Mouse (Mus musculus) cortical plate, adult 2 months (tissue): ENCODE results near the gene Gcnt3. TPM values are rescaled to one million over a fixed set of nuclear protein-coding genes. Genes with fewer than 3 reads are reported as not detected.

ENCODE experiments used
- H3K27ac ChIP-seq: fragments of 200-500 bp; 2 replicates; pipeline ENCODE4 v1.5.1; 2012; ENCODE audit warnings: low read length, control low read depth, inconsistent platforms; ENCODE audit not compliant: insufficient read depth
- H3K4me1 ChIP-seq: fragments of 200-500 bp; 2 replicates; pipeline ENCODE4 v1.6.1; 2011; ENCODE audit warnings: low read length; ENCODE audit not compliant: control insufficient read depth, insufficient read depth
- H3K4me3 ChIP-seq: fragments of 200-500 bp; 2 replicates; pipeline ENCODE4 v1.5.1; 2011; ENCODE audit warnings: mild to moderate bottlenecking, low read length, control low read depth; ENCODE audit not compliant: insufficient read depth
- CTCF ChIP-seq: fragments of 200-500 bp; IDR thresholded peaks from 2 replicates; pipeline ENCODE4 v1.5.1; 2011; ENCODE audit warnings: mild to moderate bottlenecking, control low read depth, low read length; ENCODE audit not compliant: insufficient read depth; ENCODE audit errors: extremely low read depth
- POLR2A ChIP-seq: fragments of 200-500 bp; IDR thresholded peaks from 2 replicates; pipeline ENCODE4 v1.6.1; 2011; ENCODE audit warnings: mild to moderate bottlenecking, low read length, control low read depth; ENCODE audit not compliant: insufficient read depth; ENCODE audit errors: extremely low read depth
- polyA plus RNA-seq: library from polyadenylated mRNA; depleted of rRNA; stranded (reverse); fragments of >200 nt; gene quantifications from 2 replicates; pipeline ENCODE4 v1.2.3, GENCODE M21; 2012; rRNA removed

Gene Gcnt3
- not detected in 2 replicates for polyA plus RNA-seq

DNA sequence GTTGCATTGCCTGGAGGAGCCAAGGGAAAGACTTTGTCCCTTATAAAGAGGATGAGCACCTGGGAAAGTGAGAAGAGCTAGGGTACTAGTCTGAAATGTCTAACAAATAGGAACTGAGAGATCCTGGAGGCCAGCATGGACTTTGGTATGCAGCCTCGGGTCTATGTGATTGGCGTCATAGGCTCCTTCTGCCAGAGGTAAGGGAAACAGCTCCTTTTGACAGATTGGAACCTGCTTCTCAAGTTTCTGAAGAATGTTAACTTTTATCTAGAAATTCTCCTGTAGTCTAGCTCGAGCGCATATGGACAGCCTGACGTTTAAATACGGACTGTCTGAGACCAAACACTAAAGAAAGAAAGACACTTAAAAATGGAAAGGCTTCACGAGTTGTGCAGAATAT lies at the start of gene Gcnt3:
Gene Gcnt3 (minus strand): TSS at position 101 of the 400 bp plus-strand sequence.
- H3K4me3 ChIP-seq = no peak within 1 kb of the TSS
- H3K27ac ChIP-seq = no peak within 1 kb of the TSS
- TF ChIP-seq CTCF = no peak
- TF ChIP-seq POLR2A = no peak
- H3K4me1 ChIP-seq = no peaks in the 10 kb centered on the region

DNA sequence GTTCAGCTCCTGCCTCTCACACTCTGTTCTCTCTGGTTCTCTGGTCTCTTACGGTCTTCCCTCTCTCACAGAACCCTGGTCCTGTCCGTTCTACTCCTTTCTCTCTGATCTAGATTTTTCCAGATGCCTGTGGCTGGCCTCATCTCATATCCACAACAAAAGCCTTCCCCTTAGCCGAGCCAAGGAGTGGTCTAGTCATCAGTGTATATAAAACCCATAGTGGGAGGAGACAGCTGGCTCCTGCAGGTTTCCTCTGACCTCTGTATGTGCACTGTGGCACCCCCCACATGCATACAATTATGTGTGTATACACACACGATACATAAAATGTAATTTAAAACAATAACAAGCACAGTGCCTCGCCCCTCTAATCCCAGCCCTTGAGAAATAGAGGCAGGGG lies 49.5 kb upstream of the Gcnt3 start:
- TF ChIP-seq CTCF = no peak
- TF ChIP-seq POLR2A = no peak
- H3K4me3 ChIP-seq = no peak overlapping the region
- H3K4me1 ChIP-seq = peaks cover 5% of the 10 kb centered on the region
- no peak overlapping the region for H3K27ac ChIP-seq

DNA sequence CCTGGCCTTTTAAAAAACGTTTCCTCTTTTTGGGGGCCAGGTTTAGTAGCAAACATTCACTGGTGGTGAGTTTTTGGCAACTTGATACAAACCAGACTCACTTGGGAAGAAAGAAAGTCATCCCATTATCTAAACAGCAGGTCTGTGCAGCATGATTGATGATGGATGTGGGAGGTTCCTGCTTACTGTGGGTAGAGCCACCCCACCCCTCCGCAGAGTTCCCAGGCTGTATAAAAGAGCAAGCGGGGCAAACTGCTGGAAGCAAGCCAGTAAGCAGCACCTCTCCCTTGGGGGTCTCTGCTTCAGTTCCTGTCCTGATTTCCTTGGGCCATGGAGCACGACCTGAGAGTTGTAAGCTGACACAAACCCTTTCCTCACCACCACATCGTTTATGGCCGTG lies 48.2 kb upstream of the Gcnt3 start:
- TF ChIP-seq CTCF (no peak), POLR2A (no peak)
- Histone ChIP-seq H3K27ac (no peak overlapping the region), H3K4me3 (no peak overlapping the region), H3K4me1 (peaks cover 5% of the 10 kb centered on the region)

DNA sequence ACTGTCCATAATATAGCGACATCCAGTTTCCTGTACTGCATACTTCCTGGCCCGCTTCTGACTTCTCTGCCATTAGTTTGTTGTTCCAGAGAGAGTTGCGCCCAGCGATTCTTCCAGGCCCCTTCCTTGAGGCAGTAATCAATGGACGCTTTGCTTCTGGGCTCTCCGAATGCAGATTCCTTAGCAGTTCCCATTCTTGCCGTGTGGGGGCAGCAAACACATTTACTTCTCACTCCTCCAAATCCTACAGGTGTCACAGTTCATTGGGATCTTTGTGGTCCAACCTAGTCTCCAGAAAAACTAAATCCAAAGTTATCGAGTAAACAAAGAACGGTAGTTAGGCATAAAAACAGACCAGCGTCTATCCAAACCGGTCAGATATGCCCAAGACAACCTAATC lies 46.2 kb upstream of the Gcnt3 start:
- H3K4me3 ChIP-seq = no peak overlapping the region

DNA sequence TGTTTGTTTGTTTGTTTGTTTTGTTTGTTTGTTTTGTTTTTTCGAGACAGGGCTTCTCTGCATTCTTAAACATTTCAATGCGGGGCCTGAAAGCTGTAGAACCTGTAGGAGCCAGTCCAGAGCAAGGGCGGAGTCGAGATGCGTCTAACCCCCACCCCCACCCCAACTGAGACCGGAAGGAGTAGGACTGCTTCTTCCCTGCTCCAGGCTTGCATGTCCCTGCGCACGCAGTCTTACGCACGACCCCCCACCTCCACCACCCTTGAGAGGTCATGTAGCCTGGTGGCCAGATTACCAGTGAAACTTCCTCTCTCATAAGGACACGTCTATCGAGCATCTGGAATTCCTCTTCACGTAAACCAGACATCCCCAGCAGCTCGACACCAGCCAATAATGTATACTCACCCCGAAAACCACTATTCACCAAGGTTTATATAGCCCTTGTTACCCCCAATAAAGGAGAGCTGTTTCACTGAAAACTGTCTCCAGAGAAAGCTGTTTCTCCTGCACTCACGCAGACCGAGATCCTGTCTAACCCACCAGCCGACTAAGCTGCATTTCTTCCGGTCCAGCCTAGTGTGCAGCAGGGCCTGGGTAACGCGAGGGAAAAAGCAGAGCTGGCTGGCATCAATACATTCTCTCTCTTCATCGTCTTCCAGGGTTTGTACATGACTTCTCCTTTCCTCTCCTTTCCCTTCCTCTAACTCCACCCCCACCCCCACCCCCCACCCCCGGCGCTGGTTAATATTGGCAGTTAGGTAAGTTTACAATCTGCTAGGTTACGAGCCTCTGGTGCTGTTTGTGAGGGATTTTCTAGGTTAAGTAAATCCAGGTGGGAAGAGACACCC lies 44.7 kb upstream of the Gcnt3 start:
- TF ChIP-seq CTCF (no peak), POLR2A (no peak)

More for the DNA sequence above, 46.2 kb upstream of the Gcnt3 start:
- TF ChIP-seq CTCF (peak; percentile 73), POLR2A (no peak)
- no peak overlapping the region for H3K27ac ChIP-seq
- H3K4me1 ChIP-seq = peaks cover 5% of the 10 kb centered on the region

DNA sequence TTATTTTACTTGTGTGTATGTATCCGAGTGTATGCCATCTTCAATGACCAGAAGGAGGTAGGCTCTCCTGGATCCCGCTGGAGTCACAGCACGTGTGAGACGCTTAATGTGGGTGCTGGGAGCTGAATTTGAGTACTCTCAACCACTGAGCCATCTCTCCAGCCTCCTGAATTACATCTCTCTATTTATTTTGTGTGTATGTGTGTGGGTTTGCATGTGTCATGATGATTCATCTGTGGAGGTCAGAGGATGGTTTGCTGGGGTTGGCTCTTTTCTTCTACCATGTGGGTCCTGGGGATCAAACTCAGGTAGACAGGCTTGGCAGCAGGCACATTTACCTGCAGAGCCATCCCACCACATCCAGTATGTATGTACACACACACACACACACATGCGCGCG lies 43.9 kb upstream of the Gcnt3 start:
- Histone ChIP-seq H3K27ac (no peak overlapping the region), H3K4me3 (no peak overlapping the region), H3K4me1 (no peaks in the 10 kb centered on the region)
- TF ChIP-seq CTCF = no peak
- no peak for TF ChIP-seq POLR2A

More for the DNA sequence above, 44.7 kb upstream of the Gcnt3 start:
- no peak overlapping the region for H3K4me3 ChIP-seq
- no peaks in the 10 kb centered on the region for H3K4me1 ChIP-seq
- no peak overlapping the region for H3K27ac ChIP-seq

DNA sequence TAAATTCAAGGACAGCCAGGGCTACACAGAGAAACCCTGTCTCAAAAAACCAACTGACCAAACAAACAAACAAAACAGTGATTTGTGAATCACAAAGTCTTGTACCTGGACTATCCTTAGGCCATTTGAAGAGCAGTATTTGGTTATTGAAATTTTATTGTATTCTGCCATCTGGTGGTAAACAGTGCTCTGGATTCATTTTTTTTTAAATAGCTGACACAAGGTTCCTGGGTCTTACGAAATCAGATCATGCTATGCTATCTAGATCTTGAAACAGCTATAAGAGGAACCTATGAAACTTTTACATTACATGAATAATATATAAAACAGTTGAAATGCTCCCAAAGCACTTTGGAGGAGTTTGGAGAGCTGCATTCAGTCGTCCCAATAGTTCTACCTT lies 43.1 kb upstream of the Gcnt3 start:
- Histone ChIP-seq H3K4me1 (no peaks in the 10 kb centered on the region), H3K4me3 (no peak overlapping the region), H3K27ac (no peak overlapping the region)
- no peak for TF ChIP-seq CTCF
- TF ChIP-seq POLR2A = no peak

DNA sequence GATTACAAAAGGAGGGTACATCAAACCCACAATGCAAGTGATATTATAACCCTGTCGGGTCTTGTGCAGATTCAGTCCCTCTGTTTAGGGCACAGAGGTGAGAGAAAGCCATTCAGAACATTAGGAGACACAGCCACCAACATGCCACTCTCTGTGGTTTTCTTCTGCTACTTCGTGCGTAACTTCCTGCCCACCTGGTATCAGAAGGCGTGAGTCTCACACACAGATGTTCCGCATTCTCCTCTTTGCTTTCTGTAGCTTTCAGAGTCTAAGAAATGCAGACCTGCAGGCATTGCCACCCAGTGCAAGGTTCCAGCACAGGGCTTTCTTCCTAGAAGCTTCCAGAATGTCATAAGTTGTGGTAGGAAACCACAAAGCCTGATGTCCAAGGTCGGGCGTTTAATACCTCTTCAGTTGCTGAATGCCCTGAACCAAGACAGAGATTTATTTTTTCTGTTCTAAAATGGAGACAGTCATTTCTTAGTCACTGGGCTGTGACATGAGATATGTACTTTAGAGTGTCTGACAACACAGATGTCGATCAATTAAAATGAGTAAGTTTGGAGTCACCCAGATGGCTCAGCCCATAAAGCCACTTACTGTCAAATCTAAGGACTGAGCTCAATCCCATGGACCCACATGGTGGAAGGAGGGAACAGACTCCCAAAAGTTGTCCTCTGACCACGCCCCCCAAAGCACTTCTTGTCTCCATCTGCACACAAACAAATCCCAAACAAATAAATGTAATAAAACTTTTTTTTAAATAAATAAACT lies 42.3 kb upstream of the Gcnt3 start:
- H3K4me3 ChIP-seq = no peak overlapping the region
- no peak for TF ChIP-seq POLR2A
- TF ChIP-seq CTCF = no peak
- no peaks in the 10 kb centered on the region for H3K4me1 ChIP-seq
- H3K27ac ChIP-seq = no peak overlapping the region

DNA sequence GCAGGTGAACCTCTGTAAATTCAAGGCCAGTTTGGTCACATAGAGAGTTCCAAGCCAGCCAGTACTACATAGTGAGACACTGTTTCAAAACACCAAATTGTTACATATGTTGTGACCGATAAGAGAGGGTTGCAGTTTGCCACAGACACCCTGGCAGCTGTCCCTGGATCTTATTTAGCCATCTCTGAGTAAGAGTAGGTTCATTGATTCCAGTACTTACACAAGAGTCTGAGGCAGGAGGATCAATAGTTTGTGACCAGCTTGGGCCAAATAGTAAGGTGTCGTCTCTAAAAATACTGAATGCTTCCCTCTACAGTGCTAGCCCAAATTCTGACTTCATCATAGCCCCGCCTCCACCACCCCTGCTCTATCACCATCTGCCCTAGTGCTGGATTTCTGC lies 40.1 kb upstream of the Gcnt3 start:
- no peak overlapping the region for H3K27ac ChIP-seq
- no peak overlapping the region for H3K4me3 ChIP-seq
- H3K4me1 ChIP-seq = no peaks in the 10 kb centered on the region
- TF ChIP-seq CTCF (no peak), POLR2A (no peak)
